Mouse (Mus musculus) hindbrain, embryonic 14.5 days (tissue): ENCODE data around the gene Baiap2. TPM values are rescaled to one million over a fixed set of nuclear protein-coding genes. Genes with fewer than 3 reads are reported as not detected.

ENCODE experiments used
- ATAC-seq: fragments of 200-750 bp; cut with Nextera tagmentation; 2 replicates; pipeline ENCODE4 v1.8.0; 2017; ENCODE audit warnings: moderate number of reproducible peaks, mild to moderate bottlenecking, moderate TSS enrichment, moderate library complexity; ENCODE audit not compliant: low FRiP score
- DNase-seq: peaks from one replicate; pipeline ENCODE4 v3.0.0-alpha.2; 2015; ENCODE audit warnings: low spot score
- H3K27ac ChIP-seq: fragments of 300-500 bp; sonication (generic); 2 replicates; pipeline ENCODE4 v1.5.1; 2014; ENCODE audit warnings: mild to moderate bottlenecking, moderate library complexity
- H3K27me3 ChIP-seq: fragments of 300-500 bp; sonication (generic); 2 replicates; pipeline ENCODE4 v1.6.1; 2014; ENCODE audit warnings: mild to moderate bottlenecking, low read length, mixed read lengths; ENCODE audit not compliant: control insufficient read depth, insufficient read depth
- H3K36me3 ChIP-seq: fragments of 300-500 bp; sonication (generic); replicated peaks from 2 replicates; pipeline ENCODE4 v1.6.1; 2014; ENCODE audit not compliant: control insufficient read depth, insufficient read depth
- H3K4me1 ChIP-seq: fragments of 300-500 bp; sonication (generic); replicated peaks from 2 replicates; pipeline ENCODE4 v1.6.1; 2014; ENCODE audit warnings: antibody characterized with exemption, low read length, mixed read lengths; ENCODE audit not compliant: control insufficient read depth, insufficient read depth
- H3K4me2 ChIP-seq: fragments of 300-500 bp; sonication (generic); replicated peaks from 2 replicates; pipeline ENCODE4 v1.6.1; 2014; ENCODE audit warnings: mild to moderate bottlenecking, moderate library complexity
- H3K4me3 ChIP-seq: fragments of 300-500 bp; sonication (generic); replicated peaks from 2 replicates; pipeline ENCODE4 v1.5.1; 2014; ENCODE audit warnings: mild to moderate bottlenecking, low read length
- H3K9ac ChIP-seq: fragments of 300-500 bp; sonication (generic); 2 replicates; pipeline ENCODE4 v1.6.1; 2014
- H3K9me3 ChIP-seq: fragments of 300-500 bp; sonication (generic); 2 replicates; pipeline ENCODE4 v1.6.1; 2016; ENCODE audit warnings: low read length; ENCODE audit not compliant: control insufficient read depth
- WGBS: fragments of 180-500 bp; shearing (Covaris S2); extraction: QIAGEN DNeasy Blood & Tissue Kit; methylation state at CpG from one replicate; pipeline ENCODE4 v1.1.7; 2014; 5-methylcytosine and 5-hydroxymethylcytosine counted together
- polyA plus RNA-seq: library from polyadenylated mRNA; unstranded; fragments of >200 nt; fragmentation: Nextera tagmentation; extraction: Ambion mirVana; gene quantifications from 2 replicates; pipeline ENCODE4 v1.2.1, GENCODE M21; 2014

Baiap2 gene
- polyA plus RNA-seq, 1 experiment from 2014 or later = 13.7 TPM

- H3K4me1 ChIP-seq = no peaks in the 10 kb centered on the region
- no peak overlapping the region for H3K4me3 ChIP-seq
- no peak for DNase-seq
- no peak overlapping the region for H3K9ac ChIP-seq
- no peak overlapping the region for H3K4me2 ChIP-seq
- WGBS = 38% methylated on average over 7 of the region's 7 CpGs
- no peaks in the 10 kb centered on the region for H3K27me3 ChIP-seq
- ATAC-seq = no peak
- H3K27ac ChIP-seq = no peak overlapping the region
- no peaks in the 10 kb centered on the region for H3K9me3 ChIP-seq
- no peaks in the 10 kb centered on the region for H3K36me3 ChIP-seq
These were observed 35.4 kb upstream of the Baiap2 start for GRCm38 (mm10) chr11:119907006-119907650.

GRCm38 (mm10) chr11:119907711-119908110, 34.9 kb upstream of the Baiap2 start:
- H3K4me2 ChIP-seq = no peak overlapping the region
- no peak overlapping the region for H3K27ac ChIP-seq
- H3K9ac ChIP-seq = no peak overlapping the region
- DNase-seq (no peak), ATAC-seq (no peak)
- H3K4me1 ChIP-seq = peaks cover 3% of the 10 kb centered on the region
- 44% methylated on average over 7 of the region's 7 CpGs for WGBS
- no peaks in the 10 kb centered on the region for H3K9me3 ChIP-seq
- no peak overlapping the region for H3K4me3 ChIP-seq
- no peaks in the 10 kb centered on the region for H3K36me3 ChIP-seq
- H3K27me3 ChIP-seq = no peaks in the 10 kb centered on the region

- no peak for ATAC-seq
These were observed 33.1 kb upstream of the Baiap2 start for GRCm38 (mm10) chr11:119909436-119909835.

GRCm38 (mm10) chr11:119912845-119913244, 29.7 kb upstream of the Baiap2 start:
- no peak for DNase-seq
- no peak for ATAC-seq
- Histone ChIP-seq H3K27ac (peak overlapping the region; percentile 87; the same call in 1 of the 2 replicates), H3K4me3 (peak overlapping the region; percentile 93), H3K9ac (peak overlapping the region; percentile 95), H3K36me3 (peaks cover 20% of the 10 kb centered on the region), H3K27me3 (no peaks in the 10 kb centered on the region), H3K4me1 (peaks cover 26% of the 10 kb centered on the region), H3K9me3 (no peaks in the 10 kb centered on the region), H3K4me2 (peak overlapping the region; percentile 96)
- WGBS = 7% methylated on average over 7 of the region's 7 CpGs

More at GRCm38 (mm10) chr11:119909436-119909835, 33.1 kb upstream of the Baiap2 start:
- H3K4me3 ChIP-seq = no peak overlapping the region
- no peak overlapping the region for H3K4me2 ChIP-seq
- H3K9me3 ChIP-seq = no peaks in the 10 kb centered on the region
- no peaks in the 10 kb centered on the region for H3K27me3 ChIP-seq
- no peak overlapping the region for H3K9ac ChIP-seq
- peaks cover 13% of the 10 kb centered on the region for H3K4me1 ChIP-seq
- H3K36me3 ChIP-seq = no peaks in the 10 kb centered on the region
- peak; percentile 73 for DNase-seq
- WGBS = under 1% methylated on average over 5 of the region's 5 CpGs
- H3K27ac ChIP-seq = no peak overlapping the region

- WGBS = under 1% methylated on average over 48 of the region's 48 CpGs
- peaks cover 26% of the 10 kb centered on the region for H3K4me1 ChIP-seq
- H3K4me2 ChIP-seq = peak within 1 kb of the TSS; percentile 96
- H3K4me3 ChIP-seq = peak within 1 kb of the TSS; percentile 93
- H3K27ac ChIP-seq = peak within 1 kb of the TSS; percentile 87
- peak; percentile 88 for DNase-seq
- peak within 1 kb of the TSS; percentile 95 for H3K9ac ChIP-seq
- no peaks in the 10 kb centered on the region for H3K9me3 ChIP-seq
- no peaks in the 10 kb centered on the region for H3K27me3 ChIP-seq
- H3K36me3 ChIP-seq = peaks cover 25% of the 10 kb centered on the region
- ATAC-seq = peak; percentile 61
These were observed 29.1 kb upstream of the Baiap2 start, which contains the start of gene Chmp6 for GRCm38 (mm10) chr11:119913291-119913934. Gene Chmp6 (plus strand): TSS chr11:119913441.

- Histone ChIP-seq H3K27me3 (no peaks in the 10 kb centered on the region), H3K4me1 (peaks cover 26% of the 10 kb centered on the region)
- ATAC-seq = peak; percentile 32; the same call in 1 of the 2 replicates
These were observed 28.6 kb upstream of the Baiap2 start for GRCm38 (mm10) chr11:119913935-119914314.

GRCm38 (mm10) chr11:119914381-119914780, 28.2 kb upstream of the Baiap2 start:
- H3K4me2 ChIP-seq = peak overlapping the region; percentile 96
- H3K9me3 ChIP-seq = no peaks in the 10 kb centered on the region
- peak overlapping the region; percentile 95 for H3K9ac ChIP-seq
- DNase-seq = no peak
- peaks cover 35% of the 10 kb centered on the region for H3K36me3 ChIP-seq
- 0 out of 2 replicates have a peak overlapping the region, but pooled peaks have one; percentile 87 for H3K27ac ChIP-seq
- 28% methylated on average over 4 of the region's 4 CpGs for WGBS
- ATAC-seq = no peak
- no peaks in the 10 kb centered on the region for H3K27me3 ChIP-seq
- H3K4me3 ChIP-seq = peak overlapping the region; percentile 93
- H3K4me1 ChIP-seq = peaks cover 26% of the 10 kb centered on the region

More at GRCm38 (mm10) chr11:119913935-119914314, 28.6 kb upstream of the Baiap2 start:
- Histone ChIP-seq H3K9ac (peak overlapping the region; percentile 95), H3K27ac (peak overlapping the region; percentile 87; the same call in 1 of the 2 replicates), H3K9me3 (no peaks in the 10 kb centered on the region), H3K4me3 (peak overlapping the region; percentile 93), H3K4me2 (peak overlapping the region; percentile 96), H3K36me3 (peaks cover 30% of the 10 kb centered on the region)
- no peak for DNase-seq
- under 1% methylated on average over 25 of the region's 26 CpGs for WGBS

- no peak overlapping the region for H3K27ac ChIP-seq
- no peak for ATAC-seq
- no peaks in the 10 kb centered on the region for H3K9me3 ChIP-seq
- H3K36me3 ChIP-seq = peaks cover 44% of the 10 kb centered on the region
- H3K4me1 ChIP-seq = peaks cover 26% of the 10 kb centered on the region
- no peak for DNase-seq
- no peak overlapping the region for H3K9ac ChIP-seq
- 91% methylated on average over 9 of the region's 9 CpGs for WGBS
- H3K27me3 ChIP-seq = no peaks in the 10 kb centered on the region
- no peak overlapping the region for H3K4me3 ChIP-seq
- no peak overlapping the region for H3K4me2 ChIP-seq
These were observed 26.9 kb upstream of the Baiap2 start for GRCm38 (mm10) chr11:119915666-119916065.

- Histone ChIP-seq H3K36me3 (peaks cover 44% of the 10 kb centered on the region), H3K27ac (no peak overlapping the region)
- WGBS = 89% methylated on average over 15 of the region's 15 CpGs
These were observed 26.3 kb upstream of the Baiap2 start for GRCm38 (mm10) chr11:119916102-119916790.

More at GRCm38 (mm10) chr11:119916102-119916790, 26.3 kb upstream of the Baiap2 start:
- no peaks in the 10 kb centered on the region for H3K9me3 ChIP-seq
- H3K9ac ChIP-seq = no peak overlapping the region
- DNase-seq = no peak
- no peaks in the 10 kb centered on the region for H3K27me3 ChIP-seq
- H3K4me1 ChIP-seq = peaks cover 26% of the 10 kb centered on the region
- ATAC-seq = no peak
- H3K4me3 ChIP-seq = no peak overlapping the region
- H3K4me2 ChIP-seq = no peak overlapping the region
